Mouse (Mus musculus): ENCODE measurements around the gene Rxrb.

The Rxrb gene

GRCm38 (mm10) chr17:34026221-34026620, 5.4 kb upstream of the Rxrb start:
- no peak for DNase-seq

DNA sequence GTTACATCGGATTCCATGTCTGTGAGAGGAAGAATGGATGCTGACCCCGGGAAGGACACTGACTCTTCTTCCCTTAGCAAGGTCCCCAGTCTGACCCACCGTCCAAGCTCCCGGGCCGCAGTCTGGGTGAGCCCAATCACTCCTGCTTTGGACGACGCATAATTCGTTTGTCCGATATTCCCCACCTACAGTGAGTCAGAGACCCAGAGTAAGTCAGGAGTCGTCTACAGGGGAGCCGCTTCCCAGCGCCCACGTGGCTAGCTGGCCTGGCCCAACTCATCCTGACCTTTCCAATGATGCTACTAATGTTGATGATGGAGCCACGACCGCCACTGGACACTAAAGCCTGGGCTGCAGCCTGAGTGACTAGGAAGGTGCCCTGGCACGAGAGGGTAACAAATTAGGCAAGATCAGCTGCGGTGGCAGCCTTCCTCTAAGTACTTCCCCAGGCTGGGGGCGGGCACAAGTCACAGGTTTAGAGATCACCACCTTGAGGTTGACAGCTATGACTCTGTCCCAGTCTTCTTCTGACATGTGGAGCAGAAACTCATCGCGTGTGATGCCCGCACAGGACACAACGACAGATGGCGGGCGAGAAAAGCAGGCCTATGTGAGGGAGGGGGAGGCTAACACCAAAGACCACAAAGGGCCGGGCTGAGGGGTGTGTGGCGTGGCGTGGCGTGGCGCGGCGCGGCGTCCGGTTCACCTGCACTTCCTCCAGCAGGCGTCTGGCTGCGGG, 4.5 kb upstream of the Rxrb start:
- peak; percentile 79 to 83 for DNase-seq

GRCm38 (mm10) chr17:34027656-34028223, 3.9 kb upstream of the Rxrb start, which contains the start of gene H2-Ke6:
TSS of gene H2-Ke6 (minus strand) at chr17:34028060.
- DNase-seq, result peak; percentile 91 to 92

GRCm38 (mm10) chr17:34028501-34029149, 3.0 kb upstream of the Rxrb start:
- peak in 1 of 2 experiments; percentile 7 for DNase-seq

GRCm38 (mm10) chr17:34029150-34029889, 2.3 kb upstream of the Rxrb start:
- DNase-seq, result no peak

- DNase-seq, result no peak
Observed at GRCm38 (mm10) chr17:34029890-34030595, 1.6 kb upstream of the Rxrb start.

- DNase-seq, result peak in 1 of 2 experiments; percentile 8
Observed at GRCm38 (mm10) chr17:34030861-34031326, 718 bp upstream of the Rxrb start.

DNA sequence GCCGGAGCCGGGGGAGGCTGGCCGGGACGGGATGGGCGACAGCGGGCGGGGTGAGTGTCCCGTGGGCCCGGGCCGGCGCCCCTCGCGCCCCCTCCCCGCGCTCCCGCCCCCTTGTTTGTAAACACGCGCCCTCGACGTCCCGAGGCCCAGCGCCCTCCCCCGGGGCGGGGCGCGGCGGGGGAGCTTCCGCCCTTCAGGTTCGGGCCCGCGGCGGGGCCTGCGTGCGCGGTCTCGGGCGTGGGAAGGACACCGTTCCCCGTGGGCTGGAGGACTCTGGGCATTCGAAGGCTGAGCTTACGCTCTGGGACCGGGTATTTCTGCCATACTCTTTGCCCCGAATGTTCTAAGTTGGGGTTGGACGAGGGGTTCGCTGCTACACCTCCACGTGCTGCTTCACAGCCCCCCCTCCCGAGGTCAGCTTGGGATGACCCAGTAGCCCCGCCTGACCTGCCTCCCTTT, 591 bp downstream of the Rxrb start:
- DNase-seq, result peak; percentile 65 to 73

DNA sequence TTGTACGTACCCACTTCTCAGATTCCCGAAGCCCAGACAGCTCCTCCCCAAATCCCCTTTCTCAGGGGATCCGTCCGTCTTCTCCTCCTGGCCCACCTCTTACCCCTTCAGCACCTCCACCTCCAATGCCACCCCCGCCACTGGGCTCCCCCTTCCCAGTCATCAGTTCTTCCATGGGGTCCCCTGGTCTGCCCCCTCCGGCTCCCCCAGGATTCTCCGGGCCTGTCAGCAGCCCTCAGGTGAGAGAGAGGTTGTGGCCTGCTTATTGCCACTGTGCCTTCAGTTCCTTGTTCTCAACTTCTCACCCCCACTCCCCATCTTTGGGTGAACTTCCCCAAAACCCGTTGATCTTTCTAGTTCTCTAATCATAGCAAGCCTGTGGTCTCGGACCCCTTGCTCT, 1.2 kb downstream of the Rxrb start:
- peak; percentile 49 to 59 for DNase-seq

GRCm38 (mm10) chr17:34033441-34033840, 1.8 kb downstream of the Rxrb start:
- DNase-seq, result no peak

DNA sequence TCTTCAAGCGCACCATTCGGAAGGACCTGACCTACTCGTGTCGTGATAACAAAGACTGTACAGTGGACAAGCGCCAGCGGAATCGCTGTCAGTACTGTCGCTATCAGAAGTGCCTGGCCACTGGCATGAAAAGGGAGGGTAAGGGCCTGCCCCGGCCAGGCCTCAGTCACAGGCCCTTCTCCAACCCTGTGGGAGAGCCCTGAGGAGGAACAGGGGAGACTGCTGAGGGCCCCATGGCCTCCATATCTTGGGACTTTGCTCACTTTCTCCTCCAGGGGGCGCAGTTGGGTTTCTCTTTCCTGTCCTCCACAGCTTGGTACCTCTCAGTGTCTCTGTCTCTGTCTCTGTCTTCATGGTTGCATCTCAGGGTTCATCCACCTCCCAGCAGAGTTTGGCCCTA, 2.5 kb downstream of the Rxrb start:
- peak; percentile 89 to 90 for DNase-seq

DNA sequence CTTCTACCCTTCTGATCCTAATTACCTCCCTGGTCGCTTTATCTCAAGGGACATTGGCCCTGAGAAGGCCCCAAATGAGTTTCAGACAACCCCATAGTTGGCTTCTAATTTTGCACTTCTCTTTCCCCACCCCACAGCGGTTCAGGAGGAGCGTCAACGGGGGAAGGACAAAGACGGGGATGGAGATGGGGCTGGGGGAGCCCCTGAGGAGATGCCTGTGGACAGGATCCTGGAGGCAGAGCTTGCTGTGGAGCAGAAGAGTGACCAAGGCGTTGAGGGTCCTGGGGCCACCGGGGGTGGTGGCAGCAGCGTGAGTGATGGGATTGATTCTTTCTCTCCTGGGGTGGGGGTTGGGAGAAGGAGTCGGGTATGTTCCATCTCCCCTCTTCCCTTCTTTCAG, 3.9 kb downstream of the Rxrb start:
- no peak for DNase-seq

DNA sequence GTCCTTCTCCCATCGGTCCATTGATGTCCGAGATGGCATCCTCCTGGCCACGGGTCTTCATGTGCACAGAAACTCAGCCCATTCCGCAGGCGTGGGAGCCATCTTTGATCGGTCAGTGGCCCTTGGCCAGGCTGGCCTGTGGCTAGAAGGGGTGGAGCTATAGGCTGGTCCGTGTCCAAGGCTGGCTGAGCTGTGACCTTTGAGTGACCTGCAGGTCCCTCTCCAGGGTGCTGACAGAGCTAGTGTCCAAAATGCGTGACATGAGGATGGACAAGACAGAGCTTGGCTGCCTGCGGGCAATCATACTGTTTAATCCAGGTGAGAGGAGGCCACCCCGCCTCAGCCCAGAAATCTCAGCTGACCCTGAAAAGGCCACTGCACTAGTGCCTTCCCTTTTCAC, 5.0 kb downstream of the Rxrb start:
- DNase-seq, result no peak

GRCm38 (mm10) chr17:34037241-34037640, 5.6 kb downstream of the Rxrb start:
- no peak for DNase-seq

GRCm38 (mm10) chr17:34038440-34038839, 6.8 kb downstream of the Rxrb start:
- no peak for DNase-seq

DNA sequence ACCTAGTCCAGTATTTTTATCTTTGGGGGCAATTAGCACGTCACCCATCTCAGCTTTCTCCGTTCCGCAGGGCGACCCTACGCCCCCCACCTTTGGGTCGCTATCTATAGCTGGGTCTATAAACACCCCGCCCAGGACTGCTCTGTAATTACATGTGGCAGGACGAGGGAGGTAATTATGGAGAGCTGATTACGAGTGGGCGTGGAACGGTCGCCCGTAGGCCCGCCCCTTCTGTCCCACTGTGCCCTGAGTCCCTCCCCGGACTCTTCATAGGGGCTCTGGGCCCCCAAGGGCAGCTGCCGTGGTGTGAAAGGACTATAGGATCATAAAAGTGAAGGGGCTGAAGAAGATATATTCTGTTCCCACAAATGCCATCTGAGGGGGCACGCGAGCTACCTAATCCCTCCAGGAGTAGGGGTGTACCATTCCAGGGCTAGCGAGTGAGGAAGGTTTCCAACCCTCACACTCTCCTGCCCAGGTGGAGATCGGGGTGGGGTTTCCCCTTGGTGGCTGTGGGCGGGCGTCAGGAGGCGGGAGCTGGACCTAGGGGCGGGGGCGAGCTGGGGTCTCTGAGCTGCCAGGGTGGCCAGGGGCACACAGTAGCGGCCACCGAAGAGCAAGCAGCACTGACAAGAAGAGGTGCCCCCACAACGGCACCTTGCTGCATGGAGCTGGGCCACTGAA, 7.4 kb downstream of the Rxrb start, which contains the start of gene Col11a2:
TSS of gene Col11a2 (plus strand) at position 560 of the 684 bp plus-strand sequence.
- no peak for DNase-seq

DNA sequence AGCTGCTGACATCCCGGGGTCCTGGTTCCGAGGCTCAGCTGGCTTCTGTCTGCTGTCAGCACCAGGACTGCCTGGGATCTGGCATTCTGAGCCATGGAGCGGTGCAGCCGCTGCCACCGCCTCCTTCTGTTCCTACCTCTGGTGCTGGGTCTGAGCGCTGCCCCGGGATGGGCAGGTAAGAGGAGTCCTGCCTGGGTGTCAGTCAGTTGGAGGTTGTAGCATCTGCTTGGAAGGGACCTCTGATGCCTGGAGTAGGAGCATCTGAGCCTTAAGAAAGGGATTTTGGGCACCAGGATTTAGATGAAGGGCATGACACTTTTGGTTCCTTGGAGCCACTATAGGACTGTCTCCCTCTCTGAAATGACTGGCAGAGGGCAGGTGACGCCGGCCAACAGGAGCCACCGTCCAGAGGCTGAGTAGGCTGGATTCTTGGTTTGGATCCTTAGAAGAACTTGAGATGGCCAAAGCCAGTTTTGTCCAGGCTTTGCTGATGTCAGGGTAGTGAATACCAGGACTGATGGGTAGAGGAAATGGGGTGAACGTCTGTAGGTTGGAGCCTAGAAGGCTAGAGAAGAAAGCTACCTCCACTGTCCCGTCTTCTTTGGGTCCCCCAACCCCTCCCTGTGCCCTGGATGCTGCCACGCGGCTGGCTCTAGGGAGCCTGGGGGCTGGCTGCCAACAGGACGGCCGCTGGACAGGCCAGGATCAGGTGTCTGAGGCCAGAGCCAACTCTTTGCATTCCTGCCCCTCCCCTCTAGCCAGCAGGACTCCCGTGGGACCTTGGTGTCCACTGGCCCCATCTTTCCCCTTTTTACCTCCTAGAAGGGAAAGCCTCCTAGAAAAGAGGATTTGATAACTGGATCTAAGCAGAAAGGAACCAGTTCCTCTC, 8.2 kb downstream of the Rxrb start:
- DNase-seq, result no peak

GRCm38 (mm10) chr17:34045941-34046340, 14.3 kb downstream of the Rxrb start:
- no peak for DNase-seq

- DNase-seq, result peak; percentile 57 to 59
Observed at GRCm38 (mm10) chr17:34047404-34048050, 15.9 kb downstream of the Rxrb start.

- no peak for DNase-seq
Observed at GRCm38 (mm10) chr17:34057224-34057623, 25.6 kb downstream of the Rxrb start.
